Comparison of ENCODE assay signal across 8 mouse cellular contexts in genomic region chr16:30186701-30187270, GRCm38 (mm10).
DNase-seq lines count a peak whose midpoint lies in the region; ATAC-seq and TF ChIP-seq lines count a peak whose summit lies in the region.

No protein-coding gene starts in this region.

- no peak for TF ChIP-seq EP300 in MEL (IDR thresholded peaks at IDR 0.05; ENCODE audit: low read depth in 1 of 2, low read length in 2 of 2)

- peak overlapping the region; percentile 54 to 73 for H3K4me3 ChIP-seq in MEL (ENCODE audit: control insufficient read depth in 1 of 2, insufficient read depth in 1 of 2, low read depth in 2 of 2, low read length in 2 of 2)
- H3K4me3 ChIP-seq in kidney, embryonic 16.5 days (ENCODE audit: low read length): no peak overlapping the region

- TF ChIP-seq CTCF in MEL (IDR thresholded peaks at IDR 0.05 in 2 of 3, conservative IDR thresholded peaks at IDR 0.05 in 1 of 3; ENCODE audit: control insufficient read depth in 1 of 3, insufficient read depth in 1 of 3, low read depth in 2 of 3, low read length in 3 of 3, poor library complexity in 1 of 3, severe bottlenecking in 1 of 3): no peak

- H3K4me2 ChIP-seq in kidney, embryonic 16.5 days (replicated peaks; ENCODE audit: low read depth, low read length): no peak overlapping the region; the same call in 1 of the 2 replicates

- ATAC-seq in kidney, embryonic 16.5 days (ENCODE audit: low FRiP score, low TSS enrichment): no peak
- no peak for ATAC-seq in megakaryocyte progenitor cell, adult 5-6 weeks (replicated peaks; ENCODE audit: poor library complexity)

- no peaks in the 10 kb centered on the region for H3K27me3 ChIP-seq in MEL (ENCODE audit: control insufficient read depth in 1 of 2, insufficient read depth in 2 of 2, low read length in 2 of 2)
- no peaks in the 10 kb centered on the region for H3K27me3 ChIP-seq in kidney, embryonic 16.5 days (ENCODE audit: insufficient read depth, low read length)

- H3K27ac ChIP-seq in MEL (ENCODE audit: control insufficient read depth, low read depth, low read length): peak overlapping the region; percentile 89
- peak overlapping the region; percentile 84 for H3K27ac ChIP-seq in kidney, embryonic 16.5 days (ENCODE audit: low read length)

- H3K36me3 ChIP-seq in MEL (ENCODE audit: control insufficient read depth in 1 of 2, insufficient read depth in 2 of 2, low read length in 2 of 2): peaks cover 0 to 12% of the 10 kb centered on the region in 2 experiments; a peak in 2 of 4 replicates
- H3K36me3 ChIP-seq in kidney, embryonic 16.5 days (ENCODE audit: insufficient read depth, low read length): no peaks in the 10 kb centered on the region

- peak overlapping the region; percentile 66 for H3K9ac ChIP-seq in MEL (ENCODE audit: control insufficient read depth, low read depth, low read length, poor library complexity, severe bottlenecking)
- H3K9ac ChIP-seq in kidney, embryonic 16.5 days (replicated peaks; ENCODE audit: low read length): peak overlapping the region; percentile 23; the same call in 1 of the 2 replicates

- peaks cover 3 to 22% of the 10 kb centered on the region in 2 experiments; a peak in 3 of 4 replicates for H3K4me1 ChIP-seq in MEL (ENCODE audit: control insufficient read depth in 1 of 2, insufficient read depth in 2 of 2, low read length in 2 of 2)
- H3K4me1 ChIP-seq in kidney, embryonic 16.5 days (ENCODE audit: insufficient read depth, low read length): peaks cover 61% of the 10 kb centered on the region

- WGBS in kidney, embryonic 16.5 days: 55% methylated on average over 10 of the region's 10 CpGs

- peak; percentile 43 for DNase-seq in cerebellum, adult 11-12 months
- no peak for DNase-seq in cerebellum, adult 11 months
- peak; percentile 54 for DNase-seq in MEL (ENCODE audit: low read depth, low spot score)
- DNase-seq in heart, adult 18-20 months: peak; percentile 83 to 91
- DNase-seq in skeletal muscle tissue, adult 2 months (ENCODE audit: low read depth, low spot score): peak; percentile 94
- no peak for DNase-seq in right cerebral cortex, postnatal 36 days (ENCODE audit: low spot score in 2 of 2)

- no peaks in the 10 kb centered on the region; the same call in 1 of the 2 replicates for H3K79me2 ChIP-seq in MEL (ENCODE audit: control insufficient read depth, insufficient read depth, low read length, poor library complexity)

- no peaks in the 10 kb centered on the region for H3K9me3 ChIP-seq in MEL (replicated peaks; ENCODE audit: insufficient read depth, low read length)
- H3K9me3 ChIP-seq in kidney, embryonic 16.5 days (ENCODE audit: low read length): no peaks in the 10 kb centered on the region

- TF ChIP-seq POLR2A in MEL (IDR thresholded peaks at IDR 0.05; ENCODE audit: control insufficient read depth in 1 of 2, insufficient read depth in 1 of 2, low read depth in 1 of 2, low read length in 2 of 2, poor library complexity in 1 of 2): no peak

- TF ChIP-seq RAD21 in MEL (IDR thresholded peaks at IDR 0.05; ENCODE audit: low read depth, low read length): no peak

TF ChIP-seq in MEL, 35 proteins besides CTCF, POLR2A, EP300 and RAD21:
- TF ChIP-seq ZMIZ1 (IDR thresholded peaks at IDR 0.05; ENCODE audit: low read depth, low read length) (no peak), MXI1 (IDR thresholded peaks at IDR 0.05; ENCODE audit: low read depth, low read length) (peak; percentile 71), USF2 (IDR thresholded peaks at IDR 0.05; ENCODE audit: borderline replicate concordance in 1 of 2, insufficient read depth in 1 of 2, low read depth in 1 of 2, low read length in 2 of 2) (no peak), MAX (IDR thresholded peaks at IDR 0.05; ENCODE audit: low read length) (peak; percentile 57), MYC (IDR thresholded peaks at IDR 0.05; ENCODE audit: low read depth, low read length) (0 out of 2 replicates have a peak, but pooled peaks have one; percentile 35), ETS1 (IDR thresholded peaks at IDR 0.05; ENCODE audit: low read depth, low read length) (no peak), ZNF384 (IDR thresholded peaks at IDR 0.05; ENCODE audit: low read depth, low read length) (no peak), HCFC1 (IDR thresholded peaks at IDR 0.05; ENCODE audit: low read depth, low read length) (no peak), TCF12 (IDR thresholded peaks at IDR 0.05; ENCODE audit: low read depth, low read length) (no peak), USF1 (IDR thresholded peaks at IDR 0.05; ENCODE audit: low read depth, low read length) (peak; percentile 48), TBP (IDR thresholded peaks at IDR 0.05; ENCODE audit: low read depth, low read length) (no peak), ZC3H11A (IDR thresholded peaks at IDR 0.05; ENCODE audit: low read depth, low read length) (no peak), SMC3 (IDR thresholded peaks at IDR 0.05; ENCODE audit: low read depth, low read length) (no peak; the same call in 1 of the 2 replicates), GATA1 (IDR thresholded peaks at IDR 0.05; ENCODE audit: low read depth, low read length) (no peak), MAFK (IDR thresholded peaks at IDR 0.05; ENCODE audit: borderline replicate concordance, low read depth, low read length) (no peak), NELFE (IDR thresholded peaks at IDR 0.05; ENCODE audit: low read depth, low read length) (peak; percentile 34), GABPA (IDR thresholded peaks at IDR 0.05; ENCODE audit: low read depth, low read length) (no peak)

Comparison
In these comparisons a context has a peak if more than half of its experiments do, and no peak if none do; other contexts are left out.
1. DNase-seq: peak in cerebellum, adult 11-12 months (single experiment), MEL (single experiment), heart, adult 18-20 months (2 of 2) and skeletal muscle tissue, adult 2 months (single experiment); none in cerebellum, adult 11 months (single experiment) and right cerebral cortex, postnatal 36 days (0 of 2).